Mouse (Mus musculus) embryonic facial prominence, embryonic 10.5 days (tissue): ENCODE measurements at regions not wholly inside any gene's neighbourhood (a gene's known extent, or its start where the extent isn't known, plus 50 kb on each side); places are given as distances from the start of the nearest gene placed in this dataset.
"Not testable (repeated sequence)": the region's sequence is repeated elsewhere in the genome, so short reads cannot be mapped to it uniquely, and the experiment has no call there.

Source experiments
- DNase-seq: peaks from one replicate; pipeline ENCODE4 v3.0.0-alpha.2; 2017; ENCODE audit warnings: low spot score
- H3K27ac ChIP-seq: fragments of 300-500 bp; sonication (generic); replicated peaks from 2 replicates; pipeline ENCODE4 v1.5.1; 2016; ENCODE audit warnings: mild to moderate bottlenecking
- H3K27me3 ChIP-seq: fragments of 300-500 bp; sonication (generic); replicated peaks from 2 replicates; pipeline ENCODE4 v1.6.1; 2016; ENCODE audit warnings: low read depth, mild to moderate bottlenecking; ENCODE audit not compliant: poor library complexity, severe bottlenecking
- H3K36me3 ChIP-seq: fragments of 300-500 bp; sonication (generic); replicated peaks from 2 replicates; pipeline ENCODE4 v1.6.1; 2016; ENCODE audit warnings: mild to moderate bottlenecking, moderate library complexity
- H3K4me1 ChIP-seq: fragments of 300-500 bp; sonication (generic); 2 replicates; pipeline ENCODE4 v1.6.1; 2016
- H3K4me3 ChIP-seq: fragments of 300-500 bp; sonication (generic); 2 replicates; pipeline ENCODE4 v1.5.1; 2016; ENCODE audit warnings: mild to moderate bottlenecking, moderate library complexity
- H3K9me3 ChIP-seq: fragments of 300-500 bp; sonication (generic); 2 replicates; pipeline ENCODE4 v1.6.1; 2016; ENCODE audit warnings: mild to moderate bottlenecking
- WGBS: fragments of 180-500 bp; shearing (Covaris S2); methylation state at CpG from one replicate; pipeline ENCODE4 v1.1.7; 2016; 5-methylcytosine and 5-hydroxymethylcytosine counted together

- DNase-seq, result no peak
- Histone ChIP-seq H3K4me1 (no peaks in the 10 kb centered on the region), H3K9me3 (no peaks in the 10 kb centered on the region), H3K4me3 (no peak overlapping the region), H3K27me3 (no peaks in the 10 kb centered on the region), H3K36me3 (no peaks in the 10 kb centered on the region), H3K27ac (no peak overlapping the region)
- whole genome bisulfite sequencing, result 82% methylated on average over 2 of the region's 2 CpGs
Measured at GRCm38 (mm10) chr1:149129767-149130287, 831.3 kb downstream of the Pla2g4a start.

GRCm38 (mm10) chr1:149129138-149129537 lies 832.0 kb downstream of the Pla2g4a start:
- Histone ChIP-seq H3K9me3 (no peaks in the 10 kb centered on the region), H3K4me3 (no peak overlapping the region), H3K4me1 (no peaks in the 10 kb centered on the region), H3K27ac (no peak overlapping the region), H3K36me3 (no peaks in the 10 kb centered on the region), H3K27me3 (no peaks in the 10 kb centered on the region)
- no peak for DNase-seq

GRCm38 (mm10) chr1:149127709-149128108 lies 833.4 kb downstream of the Pla2g4a start:
- Histone ChIP-seq H3K9me3 (no peaks in the 10 kb centered on the region), H3K4me1 (no peaks in the 10 kb centered on the region), H3K27ac (no peak overlapping the region), H3K36me3 (no peaks in the 10 kb centered on the region), H3K27me3 (no peaks in the 10 kb centered on the region), H3K4me3 (no peak overlapping the region)
- DNase-seq, result no peak
- 73% methylated on average over 1 of the region's 1 CpGs for WGBS

- H3K4me1 ChIP-seq, result no peaks in the 10 kb centered on the region
- H3K27me3 ChIP-seq, result no peaks in the 10 kb centered on the region
- no peak for DNase-seq
- no peaks in the 10 kb centered on the region for H3K9me3 ChIP-seq
- no peak overlapping the region for H3K27ac ChIP-seq
- WGBS, result 79% methylated on average over 2 of the region's 2 CpGs
- H3K36me3 ChIP-seq, result no peaks in the 10 kb centered on the region
- no peak overlapping the region for H3K4me3 ChIP-seq
Measured at GRCm38 (mm10) chr1:149103396-149103795, 857.7 kb downstream of the Pla2g4a start.

- H3K4me3 ChIP-seq, result no peak overlapping the region
- WGBS, result 86% methylated on average over 1 of the region's 1 CpGs
- no peak for DNase-seq
- no peaks in the 10 kb centered on the region for H3K4me1 ChIP-seq
- no peaks in the 10 kb centered on the region for H3K9me3 ChIP-seq
- H3K36me3 ChIP-seq, result no peaks in the 10 kb centered on the region
- H3K27ac ChIP-seq, result no peak overlapping the region
- no peaks in the 10 kb centered on the region for H3K27me3 ChIP-seq
Measured at GRCm38 (mm10) chr1:149097426-149097825, 863.7 kb downstream of the Pla2g4a start.

GRCm38 (mm10) chr1:149074681-149075080 lies 886.4 kb downstream of the Pla2g4a start:
- no peak for DNase-seq
- Histone ChIP-seq H3K27ac (no peak overlapping the region), H3K4me3 (no peak overlapping the region), H3K36me3 (no peaks in the 10 kb centered on the region), H3K27me3 (no peaks in the 10 kb centered on the region), H3K9me3 (no peaks in the 10 kb centered on the region), H3K4me1 (no peaks in the 10 kb centered on the region)
- WGBS, result 73% methylated on average over 1 of the region's 1 CpGs

GRCm38 (mm10) chr1:149069570-149069969 lies 891.5 kb downstream of the Pla2g4a start:
- H3K4me1 ChIP-seq, result no peaks in the 10 kb centered on the region
- no peak for DNase-seq
- no peaks in the 10 kb centered on the region for H3K27me3 ChIP-seq
- no peak overlapping the region for H3K27ac ChIP-seq
- no peaks in the 10 kb centered on the region for H3K9me3 ChIP-seq
- no peaks in the 10 kb centered on the region for H3K36me3 ChIP-seq
- no peak overlapping the region for H3K4me3 ChIP-seq

- 86% methylated on average over 3 of the region's 3 CpGs for WGBS
- not testable (repeated sequence) for H3K9me3 ChIP-seq, DNase-seq
Measured at GRCm38 (mm10) chr1:149063011-149063410, 898.1 kb downstream of the Pla2g4a start.

GRCm38 (mm10) chr1:149038188-149038967 lies 922.7 kb downstream of the Pla2g4a start:
- Histone ChIP-seq H3K27ac (no peak overlapping the region), H3K4me1 (no peaks in the 10 kb centered on the region), H3K9me3 (no peaks in the 10 kb centered on the region), H3K27me3 (no peaks in the 10 kb centered on the region), H3K36me3 (no peaks in the 10 kb centered on the region), H3K4me3 (no peak overlapping the region)
- DNase-seq, result no peak
- 79% methylated on average over 3 of the region's 3 CpGs for WGBS

More at GRCm38 (mm10) chr1:149063011-149063410, 898.1 kb downstream of the Pla2g4a start:
- H3K27ac ChIP-seq, H3K27me3 ChIP-seq, H3K4me1 ChIP-seq, H3K4me3 ChIP-seq, H3K36me3 ChIP-seq: not testable (repeated sequence)

GRCm38 (mm10) chr1:149028316-149028715 lies 932.8 kb downstream of the Pla2g4a start:
- DNase-seq, result no peak
- WGBS, result 87% methylated on average over 3 of the region's 3 CpGs
- no peaks in the 10 kb centered on the region for H3K36me3 ChIP-seq
- no peaks in the 10 kb centered on the region for H3K27me3 ChIP-seq
- H3K4me3 ChIP-seq, result no peak overlapping the region
- H3K4me1 ChIP-seq, result no peaks in the 10 kb centered on the region
- no peak overlapping the region for H3K27ac ChIP-seq
- H3K9me3 ChIP-seq, result no peaks in the 10 kb centered on the region

- Histone ChIP-seq H3K4me3 (no peak overlapping the region), H3K4me1 (no peaks in the 10 kb centered on the region), H3K27ac (no peak overlapping the region), H3K36me3 (no peaks in the 10 kb centered on the region), H3K9me3 (no peaks in the 10 kb centered on the region), H3K27me3 (no peaks in the 10 kb centered on the region)
- DNase-seq, result no peak
Measured at GRCm38 (mm10) chr1:149021734-149022133, 939.4 kb downstream of the Pla2g4a start.

- no peak overlapping the region for H3K4me3 ChIP-seq
- H3K9me3 ChIP-seq, result no peaks in the 10 kb centered on the region
- DNase-seq, result no peak
Measured at GRCm38 (mm10) chr1:149021273-149021672, 939.8 kb downstream of the Pla2g4a start.

GRCm38 (mm10) chr1:149014559-149014958 lies 946.5 kb downstream of the Pla2g4a start:
- Histone ChIP-seq H3K9me3 (no peaks in the 10 kb centered on the region), H3K4me3 (no peak overlapping the region), H3K27ac (no peak overlapping the region), H3K4me1 (no peaks in the 10 kb centered on the region), H3K36me3 (no peaks in the 10 kb centered on the region), H3K27me3 (no peaks in the 10 kb centered on the region)
- DNase-seq, result no peak
- 84% methylated on average over 4 of the region's 4 CpGs for WGBS

More at GRCm38 (mm10) chr1:149021273-149021672, 939.8 kb downstream of the Pla2g4a start:
- Histone ChIP-seq H3K4me1 (no peaks in the 10 kb centered on the region), H3K27me3 (no peaks in the 10 kb centered on the region), H3K27ac (no peak overlapping the region), H3K36me3 (no peaks in the 10 kb centered on the region)
- WGBS, result 93% methylated on average over 1 of the region's 1 CpGs
